Mouse (Mus musculus) urinary bladder, adult 18-20 months (tissue): ENCODE measurements around the gene Uhmk1.
"Not testable (repeated sequence)": the region's sequence is repeated elsewhere in the genome, so short reads cannot be mapped to it uniquely, and the experiment has no call there.

ENCODE experiments used
- DNase-seq, 2 experiments: peaks; one replicate each; pipeline ENCODE4 v3.0.0; 2022; ENCODE audit warnings: low spot score in 2 of 2, mixed read lengths in 2 of 2

Gene Uhmk1

GRCm38 (mm10) chr1:170214757-170215522 lies at the start of gene Uhmk1:
Gene Uhmk1, minus strand, starts transcription at chr1:170215397.
- peak; percentile 83 to 87 for DNase-seq

- DNase-seq, result peak; percentile 77 to 82
These were observed 40.3 kb upstream of the Uhmk1 start for GRCm38 (mm10) chr1:170255560-170255910.

DNA sequence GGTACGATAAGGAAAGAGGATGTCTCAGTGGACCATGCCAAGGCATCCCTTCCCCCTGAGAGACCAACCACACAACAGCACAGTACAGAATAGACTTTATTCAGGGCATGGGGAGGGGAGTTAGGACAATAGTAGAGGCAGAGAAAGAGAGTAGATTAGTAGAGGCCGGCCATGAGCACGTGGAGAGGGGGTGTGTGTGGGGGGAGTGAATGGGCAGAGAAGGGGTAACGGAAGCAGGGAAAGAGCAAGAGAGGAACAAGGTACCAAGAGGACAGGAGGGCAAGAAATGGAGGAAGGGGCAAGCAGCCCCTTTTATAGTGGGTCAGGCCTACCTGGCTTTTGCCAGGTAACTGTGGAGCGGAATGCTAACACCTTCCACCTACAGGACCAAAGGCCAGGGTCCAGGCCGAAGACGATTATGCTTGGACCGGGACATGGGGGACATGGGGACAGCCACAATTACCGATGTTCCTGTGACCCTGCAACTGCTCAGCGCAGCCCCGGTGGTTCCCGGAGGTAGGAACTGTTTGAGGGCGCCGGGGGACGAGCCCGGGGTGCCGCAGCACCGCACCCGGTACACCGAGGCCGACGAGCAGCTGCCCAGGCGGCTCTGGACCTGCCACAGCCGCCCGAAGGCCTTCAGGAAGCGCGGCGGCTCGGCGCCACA lies 39.8 kb upstream of the Uhmk1 start:
- no peak for DNase-seq

GRCm38 (mm10) chr1:170245016-170245415 lies 29.8 kb upstream of the Uhmk1 start:
- no peak for DNase-seq

GRCm38 (mm10) chr1:170232688-170233087 lies 17.5 kb upstream of the Uhmk1 start, which contains the start of gene Sh2d1b2:
Gene Sh2d1b2, plus strand, starts transcription at chr1:170232749.
- not testable (repeated sequence) for DNase-seq

GRCm38 (mm10) chr1:170223276-170223675 lies 8.1 kb upstream of the Uhmk1 start:
- DNase-seq, result no peak

DNA sequence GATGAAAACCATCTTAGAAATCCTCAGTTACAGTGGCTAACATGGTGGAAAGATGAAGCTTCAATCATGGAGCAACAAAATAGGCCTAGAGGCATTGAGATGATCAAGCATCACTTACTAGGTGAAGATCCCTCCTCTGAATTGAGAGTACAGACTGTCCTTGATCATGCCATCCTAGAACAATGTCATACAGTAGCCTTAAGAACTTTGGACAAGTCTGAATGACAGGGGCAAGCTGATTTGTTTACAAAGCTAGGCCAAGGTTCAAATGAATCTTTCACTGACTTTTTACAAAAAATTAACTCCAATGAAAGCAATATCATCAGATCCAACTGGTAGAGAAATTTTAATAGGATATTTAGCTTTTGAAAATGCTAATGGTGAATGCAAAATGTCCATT lies 5.2 kb upstream of the Uhmk1 start:
- DNase-seq, result no peak

DNA sequence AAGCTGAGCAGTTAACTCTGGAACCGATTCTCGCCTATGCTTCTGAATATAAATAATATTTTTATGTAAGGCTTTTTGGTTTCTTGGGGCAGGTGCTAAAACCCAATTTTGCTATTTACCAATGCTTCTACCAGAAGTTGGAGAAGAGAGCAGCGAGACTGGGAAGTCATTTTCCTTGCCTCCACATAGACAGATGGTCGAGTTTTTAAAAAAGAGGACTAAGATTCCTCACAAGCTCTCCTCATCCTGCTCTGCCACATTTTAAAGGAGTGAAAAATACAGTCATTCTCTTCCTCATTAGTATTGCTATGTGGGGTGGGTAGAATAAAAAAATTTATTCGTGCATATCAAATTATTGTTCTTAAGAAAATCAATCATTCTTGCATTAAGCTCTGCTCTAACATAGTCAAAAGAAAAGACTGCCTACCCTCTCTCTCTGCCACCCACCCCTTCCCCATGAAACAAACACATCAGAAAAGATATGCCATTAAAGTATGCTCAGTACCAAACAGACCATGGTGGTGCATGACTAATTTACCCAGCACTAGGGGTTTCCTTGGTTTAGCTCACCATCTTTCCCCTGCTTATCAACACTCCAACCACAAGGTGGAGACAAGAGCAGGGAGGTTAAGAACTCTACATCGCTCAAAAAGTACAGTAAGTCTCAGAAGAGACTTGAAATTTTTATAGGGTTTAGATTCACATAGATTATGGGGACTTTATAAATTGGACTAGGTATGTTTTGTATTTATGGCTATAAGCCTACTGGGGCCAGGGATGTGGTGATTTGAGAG lies 3.1 kb upstream of the Uhmk1 start:
- no peak for DNase-seq

DNA sequence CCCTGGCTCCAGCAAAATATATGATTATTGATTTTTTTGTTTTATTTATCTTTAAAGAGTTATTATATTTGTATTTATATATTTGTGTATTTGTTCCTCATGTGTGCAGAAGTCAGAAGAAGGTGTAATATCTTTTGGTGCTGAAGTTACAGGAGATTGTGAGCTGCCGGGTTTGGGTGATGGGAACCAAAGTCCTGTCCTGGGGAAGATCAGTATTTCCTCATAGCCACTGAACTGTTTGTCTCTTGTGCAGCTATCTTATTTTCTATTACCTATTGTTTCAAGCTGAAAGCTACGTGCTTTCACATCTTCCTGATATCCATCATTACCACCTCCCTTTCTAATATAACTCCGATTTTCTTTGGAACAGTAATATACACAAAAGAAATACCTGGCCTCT lies 393 bp upstream of the Uhmk1 start:
- no peak for DNase-seq

- no peak for DNase-seq
These were observed 827 bp downstream of the Uhmk1 start for GRCm38 (mm10) chr1:170214383-170214756.

GRCm38 (mm10) chr1:170213181-170213879 lies 1.9 kb downstream of the Uhmk1 start:
- no peak for DNase-seq

- no peak for DNase-seq
These were observed 8.8 kb downstream of the Uhmk1 start for GRCm38 (mm10) chr1:170206395-170206794.

DNA sequence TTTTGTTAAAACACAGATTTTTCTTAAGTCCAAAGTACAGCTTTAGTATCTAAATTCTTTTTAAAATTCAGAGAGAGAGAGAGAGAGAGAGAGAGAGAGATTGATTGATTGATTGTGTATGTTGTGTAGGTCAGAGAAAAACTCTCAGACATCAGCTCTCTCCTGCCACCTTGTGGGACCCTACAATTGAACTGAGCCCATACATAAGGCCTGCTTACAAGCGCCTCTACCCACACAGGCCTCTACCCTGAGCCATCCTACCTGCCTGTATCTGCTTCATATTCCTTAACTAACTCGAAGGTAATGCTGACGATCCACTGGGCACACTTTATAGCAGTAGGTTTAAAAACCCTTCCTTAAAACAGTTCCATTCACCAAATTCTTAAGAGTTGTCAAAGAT lies 14.8 kb downstream of the Uhmk1 start:
- peak in 1 of 2 experiments; percentile 9 for DNase-seq

GRCm38 (mm10) chr1:170196211-170196610 lies 19.0 kb downstream of the Uhmk1 start:
- DNase-seq, result no peak

DNA sequence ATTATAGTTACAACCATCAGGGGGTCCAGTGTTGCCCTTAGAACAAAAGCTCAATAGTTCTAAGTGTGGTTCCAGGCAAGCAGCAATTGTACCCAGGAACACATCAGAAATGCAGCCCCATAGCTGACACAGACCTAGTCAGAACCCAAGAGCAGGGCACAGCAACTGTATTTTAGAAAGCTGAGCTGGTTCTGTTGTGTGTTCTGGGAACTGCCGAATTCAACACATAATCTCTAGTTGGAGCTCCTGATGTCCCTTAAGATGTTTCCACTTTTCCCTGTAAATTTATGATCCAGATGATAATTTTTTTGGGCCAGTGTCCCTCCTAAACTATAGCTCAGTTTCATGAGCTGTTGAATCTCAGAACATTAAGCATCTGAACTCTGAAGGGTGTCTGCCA lies 23.3 kb downstream of the Uhmk1 start:
- DNase-seq, result no peak

- DNase-seq, result no peak
These were observed 25.0 kb downstream of the Uhmk1 start for GRCm38 (mm10) chr1:170190225-170190624.

DNA sequence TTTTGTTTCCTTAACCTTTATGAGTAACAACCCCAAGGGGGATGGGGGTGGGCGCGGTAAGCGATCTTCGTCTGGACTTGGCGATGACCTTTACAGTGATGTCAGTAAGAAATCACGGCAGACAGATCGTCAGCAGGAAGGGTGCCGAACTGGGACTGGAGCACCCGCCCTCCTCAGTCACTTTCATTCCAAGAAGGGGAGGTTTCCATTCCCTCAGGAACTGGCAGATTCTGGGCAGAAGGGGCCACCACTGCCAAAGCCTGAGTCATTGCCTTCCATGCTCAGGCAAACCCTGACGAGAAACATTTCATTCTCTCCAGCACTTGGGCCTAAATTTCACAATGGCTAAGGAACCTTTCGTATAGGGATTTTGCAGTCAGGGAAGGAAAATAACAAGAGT lies 26.6 kb downstream of the Uhmk1 start:
- DNase-seq, result peak; percentile 8 to 64

DNA sequence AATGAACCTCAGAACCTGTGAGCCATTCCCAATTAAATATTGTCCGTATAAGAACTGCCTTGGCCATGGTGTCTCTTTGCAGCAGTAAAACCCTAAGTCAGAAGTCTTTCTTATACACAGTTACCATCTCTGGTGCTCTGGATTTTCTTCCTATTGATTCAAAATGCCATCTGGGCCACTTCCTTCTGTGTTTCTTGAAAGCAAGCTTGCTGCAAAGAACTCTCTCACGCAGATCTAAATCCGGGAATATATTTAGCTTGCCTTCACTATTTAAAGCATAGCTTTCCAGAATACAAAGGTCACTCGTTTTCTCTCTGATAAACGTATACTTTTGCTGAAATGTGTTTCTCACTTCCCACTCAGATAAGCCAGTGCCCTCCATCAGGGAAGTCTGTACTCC lies 28.7 kb downstream of the Uhmk1 start:
- no peak for DNase-seq

DNA sequence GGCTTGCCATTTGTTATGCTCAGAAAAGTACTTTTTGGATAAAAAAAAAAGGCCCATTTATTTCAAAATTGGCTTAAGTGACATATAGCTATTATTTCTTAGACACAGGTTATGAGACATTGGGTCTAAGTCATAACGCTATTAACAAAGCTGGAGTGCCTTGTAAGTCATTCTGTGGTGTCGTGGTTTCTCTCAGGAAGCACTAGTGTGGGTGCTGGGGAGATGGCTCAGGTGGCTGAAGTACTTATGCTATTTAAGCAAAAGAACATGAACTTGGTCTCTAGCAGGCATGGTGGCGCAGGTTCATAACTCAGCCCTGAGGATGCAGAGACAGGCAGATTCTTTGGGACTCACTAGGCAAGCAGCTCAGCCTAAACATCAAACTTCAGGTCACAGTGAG lies 30.1 kb downstream of the Uhmk1 start:
- no peak for DNase-seq

DNA sequence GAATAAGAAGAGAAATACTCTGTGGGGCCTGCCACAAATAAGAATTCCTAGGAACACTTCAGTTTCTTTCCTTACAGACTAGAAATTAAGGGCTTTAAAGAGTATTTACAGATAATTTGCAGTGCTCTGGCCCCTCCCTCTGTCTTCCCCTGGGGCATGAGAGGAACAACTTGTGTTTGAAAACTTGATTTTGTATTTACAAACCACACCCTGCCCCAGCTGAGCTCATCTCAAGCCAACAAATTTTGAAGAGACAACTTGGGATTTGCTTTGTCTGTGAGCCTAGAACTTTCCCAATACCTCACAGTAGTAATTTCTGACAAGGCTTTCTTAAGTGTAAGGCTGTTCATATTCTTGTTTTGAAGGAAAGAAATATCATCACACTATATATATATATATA lies 32.5 kb downstream of the Uhmk1 start:
- peak in 1 of 2 experiments; percentile 55 for DNase-seq

- no peak for DNase-seq
These were observed 38.4 kb downstream of the Uhmk1 start for GRCm38 (mm10) chr1:170176661-170177239.

DNA sequence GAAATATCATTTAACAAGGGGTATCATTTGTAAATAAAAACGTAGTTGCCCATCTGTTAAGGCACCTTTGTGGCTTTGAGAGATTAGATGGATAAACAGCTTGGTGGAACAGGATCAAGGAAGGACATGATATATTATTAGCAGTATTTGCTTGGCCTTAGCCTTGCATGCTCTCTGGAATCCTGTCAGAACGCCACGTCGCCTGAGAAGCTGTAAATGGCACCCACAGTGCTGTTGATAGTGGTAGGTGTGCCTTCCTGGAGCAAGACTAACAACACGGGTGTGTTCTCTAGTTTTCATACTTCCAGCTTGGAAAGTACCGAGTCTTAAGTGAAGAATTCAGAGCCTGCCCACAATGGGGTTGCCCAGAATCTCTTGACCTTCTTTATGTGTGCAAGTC lies 39.3 kb downstream of the Uhmk1 start:
- DNase-seq, result no peak
